Mouse (Mus musculus): Measurements from ENCODE around the gene Ccdc24. TPM values are rescaled to one million over a fixed set of nuclear protein-coding genes. Genes with fewer than 3 reads are reported as not detected.

The Ccdc24 gene
- polyA plus RNA-seq, 1 experiment from 2014 or later, result 0.41 TPM

GRCm38 (mm10) chr4:117912685-117913273 lies 40.4 kb upstream of the Ccdc24 start:
- Histone ChIP-seq H3K4me2 (replicated peaks; ENCODE audit: low read depth) (peak overlapping the region; percentile 99; the same call in 1 of the 2 replicates), H3K36me3 (ENCODE audit: control insufficient read depth, insufficient read depth, low read length) (peaks cover 7% of the 10 kb centered on the region), H3K9me3 (ENCODE audit: control insufficient read depth, low read length) (no peaks in the 10 kb centered on the region), H3K4me3 (ENCODE audit: low read depth, low read length) (0 out of 2 replicates have a peak overlapping the region, but pooled peaks have one; percentile 75), H3K27me3 (ENCODE audit: control insufficient read depth, insufficient read depth, low read length) (no peaks in the 10 kb centered on the region), H3K27ac (replicated peaks) (peak overlapping the region; percentile 18; the same call in 1 of the 2 replicates), H3K9ac (ENCODE audit: low read length) (peak overlapping the region; percentile 38; the same call in 1 of the 2 replicates), H3K4me1 (replicated peaks; ENCODE audit: control insufficient read depth, insufficient read depth) (peaks cover 9% of the 10 kb centered on the region)
- TF ChIP-seq CTCF (IDR thresholded peaks at IDR 0.05; ENCODE audit: low read depth) (no peak), EP300 (optimal IDR thresholded peaks at IDR 0.05) (no peak)
- no peak for DNase-seq (ENCODE audit: low spot score)
- ATAC-seq (ENCODE audit: low FRiP score, low TSS enrichment), result no peak
- 40% methylated on average over 7 of the region's 7 CpGs for WGBS

- no peak overlapping the region for H3K27ac ChIP-seq (replicated peaks)
- H3K27me3 ChIP-seq (ENCODE audit: control insufficient read depth, insufficient read depth, low read length), result no peaks in the 10 kb centered on the region
- no peak for TF ChIP-seq EP300 (optimal IDR thresholded peaks at IDR 0.05)
- no peak for TF ChIP-seq CTCF (IDR thresholded peaks at IDR 0.05; ENCODE audit: low read depth)
- H3K9ac ChIP-seq (ENCODE audit: low read length), result no peak overlapping the region
- no peak overlapping the region for H3K4me3 ChIP-seq (ENCODE audit: low read depth, low read length)
- H3K4me1 ChIP-seq (replicated peaks; ENCODE audit: control insufficient read depth, insufficient read depth), result peaks cover 9% of the 10 kb centered on the region
- DNase-seq (ENCODE audit: low spot score), result no peak
- no peak for ATAC-seq (ENCODE audit: low FRiP score, low TSS enrichment)
- WGBS, result 91% methylated on average over 13 of the region's 13 CpGs
- no peaks in the 10 kb centered on the region for H3K9me3 ChIP-seq (ENCODE audit: control insufficient read depth, low read length)
- H3K4me2 ChIP-seq (replicated peaks; ENCODE audit: low read depth), result no peak overlapping the region
- peaks cover 7% of the 10 kb centered on the region for H3K36me3 ChIP-seq (ENCODE audit: control insufficient read depth, insufficient read depth, low read length)
Measured at GRCm38 (mm10) chr4:117912131-117912561, 39.8 kb upstream of the Ccdc24 start.

- ATAC-seq (ENCODE audit: low FRiP score, low TSS enrichment) (0 out of 2 replicates have a peak, but pooled peaks have one; percentile 14), DNase-seq (ENCODE audit: low spot score) (no peak)
- no peaks in the 10 kb centered on the region for H3K9me3 ChIP-seq (ENCODE audit: control insufficient read depth, low read length)
Measured at GRCm38 (mm10) chr4:117908834-117909453, 36.6 kb upstream of the Ccdc24 start.

GRCm38 (mm10) chr4:117906196-117906595 lies 33.8 kb upstream of the Ccdc24 start:
- Histone ChIP-seq H3K36me3 (ENCODE audit: control insufficient read depth, insufficient read depth, low read length) (peaks cover 27% of the 10 kb centered on the region), H3K27me3 (ENCODE audit: control insufficient read depth, insufficient read depth, low read length) (no peaks in the 10 kb centered on the region), H3K4me3 (ENCODE audit: low read depth, low read length) (no peak overlapping the region), H3K27ac (replicated peaks) (no peak overlapping the region), H3K4me1 (replicated peaks; ENCODE audit: control insufficient read depth, insufficient read depth) (no peaks in the 10 kb centered on the region), H3K9me3 (ENCODE audit: control insufficient read depth, low read length) (no peaks in the 10 kb centered on the region), H3K4me2 (replicated peaks; ENCODE audit: low read depth) (no peak overlapping the region), H3K9ac (ENCODE audit: low read length) (no peak overlapping the region)
- no peak for TF ChIP-seq EP300 (optimal IDR thresholded peaks at IDR 0.05)
- TF ChIP-seq CTCF (IDR thresholded peaks at IDR 0.05; ENCODE audit: low read depth), result no peak
- DNase-seq (ENCODE audit: low spot score) (no peak), ATAC-seq (ENCODE audit: low FRiP score, low TSS enrichment) (no peak)
- WGBS, result 51% methylated on average over 3 of the region's 3 CpGs

More at GRCm38 (mm10) chr4:117908834-117909453, 36.6 kb upstream of the Ccdc24 start:
- Histone ChIP-seq H3K4me3 (ENCODE audit: low read depth, low read length) (no peak overlapping the region), H3K9ac (ENCODE audit: low read length) (no peak overlapping the region), H3K4me1 (replicated peaks; ENCODE audit: control insufficient read depth, insufficient read depth) (peaks cover 7% of the 10 kb centered on the region), H3K4me2 (replicated peaks; ENCODE audit: low read depth) (no peak overlapping the region), H3K27me3 (ENCODE audit: control insufficient read depth, insufficient read depth, low read length) (no peaks in the 10 kb centered on the region), H3K36me3 (ENCODE audit: control insufficient read depth, insufficient read depth, low read length) (peaks cover 14% of the 10 kb centered on the region), H3K27ac (replicated peaks) (no peak overlapping the region)
- 73% methylated on average over 8 of the region's 8 CpGs for WGBS
- no peak for TF ChIP-seq EP300 (optimal IDR thresholded peaks at IDR 0.05)
- TF ChIP-seq CTCF (IDR thresholded peaks at IDR 0.05; ENCODE audit: low read depth), result no peak

- Histone ChIP-seq H3K4me1 (replicated peaks; ENCODE audit: control insufficient read depth, insufficient read depth) (no peaks in the 10 kb centered on the region), H3K4me3 (ENCODE audit: low read depth, low read length) (no peak overlapping the region), H3K9ac (ENCODE audit: low read length) (no peak overlapping the region), H3K36me3 (ENCODE audit: control insufficient read depth, insufficient read depth, low read length) (peaks cover 32% of the 10 kb centered on the region), H3K27me3 (ENCODE audit: control insufficient read depth, insufficient read depth, low read length) (no peaks in the 10 kb centered on the region), H3K9me3 (ENCODE audit: control insufficient read depth, low read length) (no peaks in the 10 kb centered on the region), H3K27ac (replicated peaks) (no peak overlapping the region), H3K4me2 (replicated peaks; ENCODE audit: low read depth) (no peak overlapping the region)
- DNase-seq (ENCODE audit: low spot score) (no peak), ATAC-seq (ENCODE audit: low FRiP score, low TSS enrichment) (no peak)
- 85% methylated on average over 8 of the region's 8 CpGs for WGBS
- no peak for TF ChIP-seq EP300 (optimal IDR thresholded peaks at IDR 0.05)
- no peak for TF ChIP-seq CTCF (IDR thresholded peaks at IDR 0.05; ENCODE audit: low read depth)
Measured at GRCm38 (mm10) chr4:117904761-117905160, 32.4 kb upstream of the Ccdc24 start.

GRCm38 (mm10) chr4:117904094-117904493 lies 31.7 kb upstream of the Ccdc24 start:
- no peaks in the 10 kb centered on the region for H3K4me1 ChIP-seq (replicated peaks; ENCODE audit: control insufficient read depth, insufficient read depth)
- no peak overlapping the region for H3K4me3 ChIP-seq (ENCODE audit: low read depth, low read length)
- no peak for DNase-seq (ENCODE audit: low spot score)
- H3K4me2 ChIP-seq (replicated peaks; ENCODE audit: low read depth), result no peak overlapping the region
- H3K36me3 ChIP-seq (ENCODE audit: control insufficient read depth, insufficient read depth, low read length), result peaks cover 38% of the 10 kb centered on the region
- H3K27me3 ChIP-seq (ENCODE audit: control insufficient read depth, insufficient read depth, low read length), result no peaks in the 10 kb centered on the region
- TF ChIP-seq EP300 (optimal IDR thresholded peaks at IDR 0.05) (no peak), CTCF (IDR thresholded peaks at IDR 0.05; ENCODE audit: low read depth) (no peak)
- no peak overlapping the region for H3K9ac ChIP-seq (ENCODE audit: low read length)
- no peaks in the 10 kb centered on the region for H3K9me3 ChIP-seq (ENCODE audit: control insufficient read depth, low read length)
- no peak for ATAC-seq (ENCODE audit: low FRiP score, low TSS enrichment)
- 72% methylated on average over 10 of the region's 10 CpGs for WGBS
- H3K27ac ChIP-seq (replicated peaks), result no peak overlapping the region
